Mouse (Mus musculus) hindbrain, embryonic 15.5 days (tissue): ENCODE measurements around the gene Hmga1. TPM values are rescaled to one million over a fixed set of nuclear protein-coding genes. Genes with fewer than 3 reads are reported as not detected.

Experiments used
- ATAC-seq: fragments of 200-750 bp; cut with Nextera tagmentation; 2 replicates; pipeline ENCODE4 v1.8.0; 2017; ENCODE audit warnings: low read depth, moderate number of reproducible peaks, moderate TSS enrichment; ENCODE audit not compliant: low FRiP score
- H3K27ac ChIP-seq: fragments of 300-500 bp; sonication (generic); replicated peaks from 2 replicates; pipeline ENCODE4 v1.5.1; 2015; ENCODE audit warnings: mild to moderate bottlenecking, inconsistent platforms
- H3K27me3 ChIP-seq: fragments of 300-500 bp; sonication (generic); 2 replicates; pipeline ENCODE4 v1.6.1; 2015; ENCODE audit warnings: control low read depth, inconsistent platforms
- H3K36me3 ChIP-seq: fragments of 300-500 bp; sonication (generic); 2 replicates; pipeline ENCODE4 v1.6.1; 2015; ENCODE audit warnings: control low read depth, inconsistent platforms
- H3K4me1 ChIP-seq: fragments of 300-500 bp; sonication (generic); replicated peaks from 2 replicates; pipeline ENCODE4 v1.6.1; 2015; ENCODE audit warnings: control low read depth, inconsistent platforms
- H3K4me2 ChIP-seq: fragments of 300-500 bp; sonication (generic); 2 replicates; pipeline ENCODE4 v1.6.1; 2015; ENCODE audit warnings: moderate library complexity, mild to moderate bottlenecking, inconsistent platforms
- H3K4me3 ChIP-seq: fragments of 300-500 bp; sonication (generic); 2 replicates; pipeline ENCODE4 v1.5.1; 2015; ENCODE audit warnings: mild to moderate bottlenecking, inconsistent platforms
- H3K9ac ChIP-seq: fragments of 300-500 bp; sonication (generic); 2 replicates; pipeline ENCODE4 v1.6.1; 2015; ENCODE audit warnings: inconsistent platforms
- H3K9me3 ChIP-seq: fragments of 300-500 bp; sonication (generic); 2 replicates; pipeline ENCODE4 v1.6.1; 2016; ENCODE audit warnings: control low read depth, inconsistent platforms
- WGBS: fragments of 180-500 bp; shearing (Covaris S2); methylation state at CpG from one replicate; pipeline ENCODE4 v1.1.7; 2015; 5-methylcytosine and 5-hydroxymethylcytosine counted together
- polyA plus RNA-seq: library from polyadenylated mRNA; unstranded; fragments of >200 nt; fragmentation: Nextera tagmentation; extraction: Ambion mirVana; gene quantifications from 2 replicates; pipeline ENCODE4 v1.2.1, GENCODE M21; 2015

Hmga1 gene
- 134 and 149 TPM in 2 replicates for polyA plus RNA-seq

- Histone ChIP-seq H3K4me2 (peak within 1 kb of the TSS; percentile 88), H3K27ac (peak within 1 kb of the TSS; percentile 86), H3K4me3 (peak within 1 kb of the TSS; percentile 55), H3K9me3 (no peaks in the 10 kb centered on the region), H3K36me3 (no peaks in the 10 kb centered on the region), H3K27me3 (peaks cover 9% of the 10 kb centered on the region; the same call in 1 of the 2 replicates), H3K9ac (peak within 1 kb of the TSS; percentile 58), H3K4me1 (peaks cover 36% of the 10 kb centered on the region)
- under 1% methylated on average over 79 of the region's 79 CpGs for WGBS
- ATAC-seq = peak; percentile 68
These were observed at the start of gene Hmga1 for GRCm38 (mm10) chr17:27556315-27557011. Hmga1 (plus strand) TSS chr17:27556497.

GRCm38 (mm10) chr17:27506871-27507590, 49.3 kb upstream of the Hmga1 start:
- H3K27me3 ChIP-seq = peaks cover 9% of the 10 kb centered on the region; the same call in 1 of the 2 replicates
- peaks cover 64% of the 10 kb centered on the region for H3K4me1 ChIP-seq
- H3K4me3 ChIP-seq = no peak overlapping the region
- no peaks in the 10 kb centered on the region for H3K36me3 ChIP-seq
- ATAC-seq = no peak
- H3K9ac ChIP-seq = no peak overlapping the region
- H3K9me3 ChIP-seq = no peaks in the 10 kb centered on the region
- no peak overlapping the region for H3K27ac ChIP-seq
- no peak overlapping the region for H3K4me2 ChIP-seq
- whole genome bisulfite sequencing = 81% methylated on average over 7 of the region's 7 CpGs

GRCm38 (mm10) chr17:27507591-27507945, 48.7 kb upstream of the Hmga1 start:
- Histone ChIP-seq H3K9ac (no peak overlapping the region), H3K9me3 (no peaks in the 10 kb centered on the region), H3K27ac (no peak overlapping the region), H3K4me3 (no peak overlapping the region), H3K4me2 (no peak overlapping the region), H3K4me1 (peaks cover 65% of the 10 kb centered on the region), H3K27me3 (peaks cover 9% of the 10 kb centered on the region; the same call in 1 of the 2 replicates), H3K36me3 (no peaks in the 10 kb centered on the region)
- no peak for ATAC-seq
- 88% methylated on average over 7 of the region's 7 CpGs for WGBS

- H3K9ac ChIP-seq = no peak overlapping the region
- H3K4me2 ChIP-seq = no peak overlapping the region
- WGBS = 44% methylated on average over 12 of the region's 12 CpGs
- ATAC-seq = no peak
- no peak overlapping the region for H3K4me3 ChIP-seq
- H3K27me3 ChIP-seq = peaks cover 9% of the 10 kb centered on the region; the same call in 1 of the 2 replicates
- H3K36me3 ChIP-seq = no peaks in the 10 kb centered on the region
- H3K27ac ChIP-seq = no peak overlapping the region
- H3K4me1 ChIP-seq = peaks cover 64% of the 10 kb centered on the region
- no peaks in the 10 kb centered on the region for H3K9me3 ChIP-seq
These were observed 48.3 kb upstream of the Hmga1 start for GRCm38 (mm10) chr17:27508002-27508401.

GRCm38 (mm10) chr17:27508513-27508912, 47.8 kb upstream of the Hmga1 start:
- no peaks in the 10 kb centered on the region for H3K36me3 ChIP-seq
- 64% methylated on average over 5 of the region's 5 CpGs for WGBS
- no peak overlapping the region for H3K27ac ChIP-seq
- no peak overlapping the region for H3K9ac ChIP-seq
- no peak overlapping the region for H3K4me3 ChIP-seq
- peaks cover 63% of the 10 kb centered on the region for H3K4me1 ChIP-seq
- H3K27me3 ChIP-seq = peaks cover 9% of the 10 kb centered on the region; the same call in 1 of the 2 replicates
- no peak overlapping the region for H3K4me2 ChIP-seq
- H3K9me3 ChIP-seq = no peaks in the 10 kb centered on the region
- ATAC-seq = no peak

GRCm38 (mm10) chr17:27509056-27509455, 47.2 kb upstream of the Hmga1 start:
- Histone ChIP-seq H3K4me2 (no peak overlapping the region), H3K27ac (no peak overlapping the region), H3K4me3 (no peak overlapping the region), H3K9ac (no peak overlapping the region), H3K4me1 (peaks cover 63% of the 10 kb centered on the region), H3K27me3 (peaks cover 11% of the 10 kb centered on the region; the same call in 1 of the 2 replicates), H3K36me3 (no peaks in the 10 kb centered on the region), H3K9me3 (no peaks in the 10 kb centered on the region)
- ATAC-seq = no peak
- WGBS = 74% methylated on average over 5 of the region's 5 CpGs

- Histone ChIP-seq H3K4me3 (no peak overlapping the region), H3K36me3 (no peaks in the 10 kb centered on the region), H3K4me1 (peaks cover 56% of the 10 kb centered on the region), H3K9me3 (no peaks in the 10 kb centered on the region), H3K27ac (no peak overlapping the region), H3K4me2 (peak overlapping the region; percentile 93), H3K9ac (no peak overlapping the region), H3K27me3 (peaks cover 18% of the 10 kb centered on the region; the same call in 1 of the 2 replicates)
- no peak for ATAC-seq
- WGBS = 42% methylated on average over 9 of the region's 9 CpGs
These were observed 45.8 kb upstream of the Hmga1 start for GRCm38 (mm10) chr17:27510258-27511124.

- H3K27ac ChIP-seq = 0 out of 2 replicates have a peak overlapping the region, but pooled peaks have one; percentile 68
- ATAC-seq = no peak
- peak overlapping the region; percentile 61 for H3K4me3 ChIP-seq
- H3K27me3 ChIP-seq = peaks cover 18% of the 10 kb centered on the region; the same call in 1 of the 2 replicates
- WGBS = 92% methylated on average over 7 of the region's 7 CpGs
- no peaks in the 10 kb centered on the region for H3K9me3 ChIP-seq
- H3K36me3 ChIP-seq = no peaks in the 10 kb centered on the region
- peak overlapping the region; percentile 81; the same call in 1 of the 2 replicates for H3K9ac ChIP-seq
- H3K4me2 ChIP-seq = peak overlapping the region; percentile 93
- peaks cover 50% of the 10 kb centered on the region for H3K4me1 ChIP-seq
These were observed 45.1 kb upstream of the Hmga1 start for GRCm38 (mm10) chr17:27511125-27511735.

- Histone ChIP-seq H3K27me3 (peaks cover 18% of the 10 kb centered on the region; the same call in 1 of the 2 replicates), H3K9me3 (no peaks in the 10 kb centered on the region), H3K36me3 (no peaks in the 10 kb centered on the region), H3K4me2 (peak overlapping the region; percentile 93), H3K4me1 (peaks cover 49% of the 10 kb centered on the region), H3K9ac (peak overlapping the region; percentile 81), H3K27ac (peak overlapping the region; percentile 68), H3K4me3 (peak overlapping the region; percentile 61)
- WGBS = under 1% methylated on average over 59 of the region's 64 CpGs
- peak; percentile 36; the same call in 1 of the 2 replicates for ATAC-seq
These were observed 44.3 kb upstream of the Hmga1 start for GRCm38 (mm10) chr17:27511865-27512618.

GRCm38 (mm10) chr17:27512619-27513161, 43.6 kb upstream of the Hmga1 start:
- Histone ChIP-seq H3K27me3 (peaks cover 16% of the 10 kb centered on the region; the same call in 1 of the 2 replicates), H3K9me3 (no peaks in the 10 kb centered on the region), H3K4me2 (peak overlapping the region; percentile 93), H3K27ac (peak overlapping the region; percentile 68), H3K9ac (peak overlapping the region; percentile 81), H3K4me1 (peaks cover 49% of the 10 kb centered on the region), H3K36me3 (no peaks in the 10 kb centered on the region), H3K4me3 (peak overlapping the region; percentile 61)
- ATAC-seq = no peak
- WGBS = 0% methylated on average over 31 of the region's 78 CpGs
